Mouse (Mus musculus) cerebellum, adult 2 months (tissue): ENCODE results near the gene Fgf12. TPM values are rescaled to one million over a fixed set of nuclear protein-coding genes. Genes with fewer than 3 reads are reported as not detected.

Experiments
- DNase-seq, 2 experiments: peaks; one replicate each; pipeline ENCODE4 v3.0.0; 2021
- H3K27ac ChIP-seq: fragments of 200-500 bp; 2 replicates; pipeline ENCODE4 v1.5.1; 2012; ENCODE audit warnings: low read length, control low read depth, inconsistent platforms; ENCODE audit not compliant: insufficient read depth
- H3K27me3 ChIP-seq: fragments of 200-500 bp; 2 replicates; pipeline ENCODE4 v1.6.1; 2012; ENCODE audit warnings: inconsistent platforms, mild to moderate bottlenecking, low read length, moderate library complexity; ENCODE audit not compliant: control insufficient read depth, insufficient read depth
- H3K4me1 ChIP-seq: fragments of 200-500 bp; 2 replicates; pipeline ENCODE4 v1.6.1; 2011; ENCODE audit warnings: low read length; ENCODE audit not compliant: control insufficient read depth, insufficient read depth
- H3K4me3 ChIP-seq: fragments of 200-500 bp; replicated peaks from 2 replicates; pipeline ENCODE3; 2011; ENCODE audit warnings: mild to moderate bottlenecking, low read depth, low read length, control low read depth; ENCODE audit not compliant: insufficient read depth
- CTCF ChIP-seq: fragments of 200-500 bp; IDR thresholded peaks from 2 replicates; pipeline ENCODE4 v1.5.1; 2011; ENCODE audit warnings: low read depth, mild to moderate bottlenecking, control low read depth, low read length, moderate library complexity, borderline replicate concordance; ENCODE audit not compliant: insufficient read depth
- POLR2A ChIP-seq: fragments of 200-500 bp; IDR thresholded peaks from 2 replicates; pipeline ENCODE4 v1.6.1; 2011; ENCODE audit warnings: low read length, control low read depth, borderline replicate concordance; ENCODE audit not compliant: insufficient read depth
- WGBS: fragments of 180-500 bp; shearing (Covaris S2); methylation state at CpG from one replicate; pipeline ENCODE4 v1.1.7; 2018; 5-methylcytosine and 5-hydroxymethylcytosine counted together
- polyA plus RNA-seq: library from polyadenylated mRNA; depleted of rRNA; stranded (reverse); fragments of >200 nt; gene quantifications from 2 replicates; pipeline ENCODE4 v1.2.3, GENCODE M21; 2012; rRNA removed

Gene Fgf12
- 116 and 125 TPM in 2 replicates for polyA plus RNA-seq

DNA sequence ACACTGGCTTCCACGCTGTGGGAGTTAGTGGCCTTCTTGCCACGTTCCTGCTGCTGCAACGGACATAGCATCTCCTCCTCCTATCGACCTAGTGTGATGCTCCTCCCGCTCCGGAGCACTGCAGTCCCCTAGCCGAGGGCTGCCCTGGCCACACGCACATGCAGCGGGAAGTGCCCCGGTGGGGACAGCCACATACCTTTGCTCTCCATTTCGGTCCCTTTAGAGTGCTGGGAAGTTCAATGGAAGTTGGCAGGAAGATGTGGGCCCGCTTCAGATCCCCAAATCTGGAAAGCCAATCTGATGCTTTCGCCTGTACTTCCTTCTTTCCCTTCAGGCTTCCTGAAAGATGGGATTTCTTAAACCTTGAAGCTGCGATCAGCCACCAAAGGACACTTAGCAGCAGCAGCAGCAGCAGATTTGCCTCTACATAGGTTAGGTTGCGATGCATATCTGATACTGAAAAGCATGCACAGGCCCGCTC is at the start of gene Fgf12:
Gene Fgf12 (minus strand): TSS at position 431 of the 481 bp plus-strand sequence.
- peaks cover 3% of the 10 kb centered on the region; the same call in 1 of the 2 replicates for H3K4me1 ChIP-seq
- peak within 1 kb of the TSS; percentile 97 for H3K4me3 ChIP-seq
- no peaks in the 10 kb centered on the region for H3K27me3 ChIP-seq
- DNase-seq = peak; percentile 72 to 80
- H3K27ac ChIP-seq = peak within 1 kb of the TSS; percentile 75
- WGBS = under 1% methylated on average over 16 of the region's 16 CpGs
- TF ChIP-seq POLR2A (0 out of 2 replicates have a peak, but pooled peaks have one; percentile 27), CTCF (no peak)

GRCm38 (mm10) chr16:28793115-28793514 is 40.2 kb upstream of the Fgf12 start:
- WGBS = 3% methylated on average over 4 of the region's 4 CpGs
- DNase-seq = peak; percentile 40 to 58
- H3K27ac ChIP-seq = no peak overlapping the region

GRCm38 (mm10) chr16:28770276-28770675 is 17.4 kb upstream of the Fgf12 start:
- no peak overlapping the region for H3K4me3 ChIP-seq
- TF ChIP-seq CTCF (no peak), POLR2A (no peak)
- H3K27me3 ChIP-seq = no peaks in the 10 kb centered on the region
- WGBS = 96% methylated on average over 2 of the region's 2 CpGs
- no peak for DNase-seq
- H3K27ac ChIP-seq = no peak overlapping the region
- H3K4me1 ChIP-seq = no peaks in the 10 kb centered on the region

More at GRCm38 (mm10) chr16:28793115-28793514, 40.2 kb upstream of the Fgf12 start:
- peak; percentile 83 for TF ChIP-seq CTCF
- no peak for TF ChIP-seq POLR2A
- Histone ChIP-seq H3K27me3 (no peaks in the 10 kb centered on the region), H3K4me1 (no peaks in the 10 kb centered on the region), H3K4me3 (no peak overlapping the region)

DNA sequence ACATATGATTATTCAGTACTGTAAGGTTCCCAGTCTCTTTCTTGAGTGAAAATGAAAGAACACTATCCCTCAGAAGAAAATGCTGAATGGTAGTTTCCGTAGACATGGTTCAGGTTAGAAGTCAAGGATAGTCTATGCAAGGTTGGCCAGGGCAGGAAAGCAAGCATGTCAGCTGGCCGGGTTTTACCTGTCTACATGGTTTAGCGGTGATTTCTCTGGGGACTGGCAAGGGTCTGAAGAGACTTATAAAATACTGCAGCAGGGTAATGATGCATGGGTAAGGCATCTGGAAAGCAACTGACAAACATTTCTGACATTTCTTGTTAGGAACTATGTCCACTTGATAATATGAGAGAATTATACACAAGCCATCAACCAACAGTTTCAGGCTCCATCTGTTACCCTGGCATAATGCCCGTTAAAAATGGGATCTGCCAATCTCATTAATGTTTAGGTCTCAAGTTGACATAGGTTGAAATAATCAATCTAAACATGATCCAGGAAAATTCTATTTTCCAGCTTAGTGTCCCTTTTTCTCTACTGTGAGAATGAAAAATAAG is 8.6 kb upstream of the Fgf12 start:
- 0 out of 2 replicates have a peak overlapping the region, but pooled peaks have one; percentile 61 for H3K27ac ChIP-seq
- peak; percentile 66 to 85 for DNase-seq
- TF ChIP-seq POLR2A (no peak), CTCF (no peak)
- H3K4me1 ChIP-seq = peaks cover 4% of the 10 kb centered on the region; the same call in 1 of the 2 replicates
- H3K4me3 ChIP-seq = no peak overlapping the region
- H3K27me3 ChIP-seq = no peaks in the 10 kb centered on the region
- 15% methylated on average over 4 of the region's 4 CpGs for WGBS

- WGBS = under 1% methylated on average over 33 of the region's 33 CpGs
- peak; percentile 92 to 94 for DNase-seq
Observed at GRCm38 (mm10) chr16:28753124-28753917, 453 bp upstream of the Fgf12 start.

DNA sequence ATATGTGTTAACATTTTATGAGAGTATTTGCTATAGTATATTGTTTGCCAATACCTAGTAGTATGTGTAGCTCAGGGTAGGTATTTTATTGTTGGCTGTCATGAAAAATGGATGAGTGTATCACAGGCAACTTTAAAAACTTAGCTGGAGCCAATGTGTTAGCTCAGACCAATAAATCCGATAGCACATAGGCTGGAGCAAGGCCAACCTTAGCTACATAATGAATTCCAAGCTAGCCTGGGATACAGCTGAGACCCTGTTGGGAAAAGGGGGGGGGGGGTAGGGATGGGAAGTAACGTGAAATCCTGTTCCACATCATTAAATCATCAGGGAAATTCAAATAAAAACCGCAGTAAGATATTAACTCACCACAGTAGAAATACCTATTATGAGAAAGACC is 18.4 kb downstream of the Fgf12 start:
- H3K4me1 ChIP-seq = no peaks in the 10 kb centered on the region; the same call in 1 of the 2 replicates
- H3K4me3 ChIP-seq = no peak overlapping the region
- H3K27me3 ChIP-seq = no peaks in the 10 kb centered on the region
- WGBS = 70% methylated on average over 3 of the region's 3 CpGs
- H3K27ac ChIP-seq = no peak overlapping the region
- TF ChIP-seq CTCF (no peak), POLR2A (no peak)
- no peak for DNase-seq

More at GRCm38 (mm10) chr16:28753124-28753917, 453 bp upstream of the Fgf12 start:
- TF ChIP-seq CTCF = no peak
- peak; percentile 79 for TF ChIP-seq POLR2A
- H3K4me1 ChIP-seq = peaks cover 3% of the 10 kb centered on the region; the same call in 1 of the 2 replicates
- peak overlapping the region; percentile 97 for H3K4me3 ChIP-seq
- H3K27ac ChIP-seq = peak overlapping the region; percentile 75
- no peaks in the 10 kb centered on the region for H3K27me3 ChIP-seq

- 94% methylated on average over 6 of the region's 6 CpGs for WGBS
- TF ChIP-seq POLR2A (no peak), CTCF (no peak)
- no peak overlapping the region for H3K27ac ChIP-seq
- H3K4me1 ChIP-seq = no peaks in the 10 kb centered on the region
- H3K4me3 ChIP-seq = no peak overlapping the region
- no peaks in the 10 kb centered on the region for H3K27me3 ChIP-seq
- DNase-seq = no peak
Observed at GRCm38 (mm10) chr16:28726792-28727191, 26.1 kb downstream of the Fgf12 start.
